Mouse (Mus musculus) limb, embryonic 15.5 days (tissue): ENCODE results near the gene 5730596B20Rik. TPM values are rescaled to one million over a fixed set of nuclear protein-coding genes. Genes with fewer than 3 reads are reported as not detected.

Experiments used
- ATAC-seq: fragments of 200-750 bp; cut with Nextera tagmentation; 2 replicates; pipeline ENCODE4 v1.8.0; 2017; ENCODE audit warnings: low read depth, moderate TSS enrichment; ENCODE audit not compliant: insufficient number of reproducible peaks, low FRiP score, low TSS enrichment
- H3K27ac ChIP-seq: fragments of 300-500 bp; sonication (generic); 2 replicates; pipeline ENCODE4 v1.5.1; 2015; ENCODE audit warnings: moderate library complexity, mild to moderate bottlenecking, inconsistent platforms
- H3K27me3 ChIP-seq: fragments of 300-500 bp; sonication (generic); 2 replicates; pipeline ENCODE4 v1.6.1; 2015; ENCODE audit warnings: inconsistent platforms
- H3K36me3 ChIP-seq: fragments of 300-500 bp; sonication (generic); 2 replicates; pipeline ENCODE4 v1.6.1; 2015; ENCODE audit warnings: inconsistent platforms
- H3K4me1 ChIP-seq: fragments of 300-500 bp; sonication (generic); 2 replicates; pipeline ENCODE4 v1.6.1; 2015; ENCODE audit warnings: inconsistent platforms
- H3K4me2 ChIP-seq: fragments of 300-500 bp; sonication (generic); 2 replicates; pipeline ENCODE4 v1.6.1; 2015; ENCODE audit warnings: mild to moderate bottlenecking, inconsistent platforms
- H3K4me3 ChIP-seq: fragments of 300-500 bp; sonication (generic); 2 replicates; pipeline ENCODE4 v1.5.1; 2015; ENCODE audit warnings: mild to moderate bottlenecking, inconsistent platforms
- H3K9ac ChIP-seq: fragments of 300-500 bp; sonication (generic); 2 replicates; pipeline ENCODE4 v1.6.1; 2015; ENCODE audit warnings: inconsistent platforms
- H3K9me3 ChIP-seq: fragments of 300-500 bp; sonication (generic); 2 replicates; pipeline ENCODE4 v1.6.1; 2016; ENCODE audit warnings: inconsistent platforms
- WGBS: fragments of 180-500 bp; shearing (Covaris S2); methylation state at CpG from one replicate; pipeline ENCODE4 v1.1.7; 2015; 5-methylcytosine and 5-hydroxymethylcytosine counted together
- polyA plus RNA-seq: library from polyadenylated mRNA; unstranded; fragments of >200 nt; fragmentation: Nextera tagmentation; extraction: Ambion mirVana; gene quantifications from 2 replicates; pipeline ENCODE4 v1.2.1, GENCODE M21; 2015

The 5730596B20Rik gene
- polyA plus RNA-seq, 1 experiment from 2014 or later = 0.26 TPM

GRCm38 (mm10) chr6:52170898-52171223, 6.4 kb upstream of the 5730596B20Rik start:
- ATAC-seq = no peak
- WGBS = 57% methylated on average over 5 of the region's 5 CpGs
- Histone ChIP-seq H3K4me3 (no peak overlapping the region), H3K36me3 (peaks cover 5% of the 10 kb centered on the region; the same call in 1 of the 2 replicates), H3K4me1 (peaks cover 36% of the 10 kb centered on the region), H3K4me2 (no peak overlapping the region), H3K27ac (peak overlapping the region; percentile 47; the same call in 1 of the 2 replicates), H3K9me3 (no peaks in the 10 kb centered on the region), H3K9ac (no peak overlapping the region), H3K27me3 (peaks cover 78% of the 10 kb centered on the region)

- H3K36me3 ChIP-seq = peaks cover 5% of the 10 kb centered on the region; the same call in 1 of the 2 replicates
- H3K27ac ChIP-seq = 0 out of 2 replicates have a peak overlapping the region, but pooled peaks have one; percentile 2
- peaks cover 75% of the 10 kb centered on the region for H3K27me3 ChIP-seq
- no peak for ATAC-seq
- H3K9ac ChIP-seq = no peak overlapping the region
- no peak overlapping the region for H3K4me2 ChIP-seq
- no peaks in the 10 kb centered on the region for H3K9me3 ChIP-seq
- WGBS = 32% methylated on average over 4 of the region's 4 CpGs
- no peak overlapping the region for H3K4me3 ChIP-seq
- H3K4me1 ChIP-seq = peaks cover 39% of the 10 kb centered on the region
These were observed 6.0 kb upstream of the 5730596B20Rik start for GRCm38 (mm10) chr6:52171331-52171730.

GRCm38 (mm10) chr6:52171938-52172337, 5.4 kb upstream of the 5730596B20Rik start:
- no peaks in the 10 kb centered on the region for H3K9me3 ChIP-seq
- peak overlapping the region; percentile 38; the same call in 1 of the 2 replicates for H3K4me3 ChIP-seq
- no peak; the same call in 1 of the 2 replicates for ATAC-seq
- 35% methylated on average over 7 of the region's 7 CpGs for WGBS
- peaks cover 46% of the 10 kb centered on the region for H3K4me1 ChIP-seq
- peak overlapping the region; percentile 47; the same call in 1 of the 2 replicates for H3K27ac ChIP-seq
- H3K36me3 ChIP-seq = peaks cover 5% of the 10 kb centered on the region; the same call in 1 of the 2 replicates
- H3K9ac ChIP-seq = no peak overlapping the region
- H3K27me3 ChIP-seq = peaks cover 75% of the 10 kb centered on the region
- H3K4me2 ChIP-seq = peak overlapping the region; percentile 64

- Histone ChIP-seq H3K4me1 (peaks cover 51% of the 10 kb centered on the region), H3K9ac (no peak overlapping the region), H3K36me3 (peaks cover 5% of the 10 kb centered on the region; the same call in 1 of the 2 replicates), H3K4me2 (peak overlapping the region; percentile 64), H3K9me3 (no peaks in the 10 kb centered on the region), H3K4me3 (peak overlapping the region; percentile 38), H3K27ac (peak overlapping the region; percentile 59; the same call in 1 of the 2 replicates), H3K27me3 (peaks cover 77% of the 10 kb centered on the region)
- ATAC-seq = peak; percentile 71
- 4% methylated on average over 35 of the region's 35 CpGs for WGBS
These were observed 4.8 kb upstream of the 5730596B20Rik start for GRCm38 (mm10) chr6:52172501-52172900.

DNA sequence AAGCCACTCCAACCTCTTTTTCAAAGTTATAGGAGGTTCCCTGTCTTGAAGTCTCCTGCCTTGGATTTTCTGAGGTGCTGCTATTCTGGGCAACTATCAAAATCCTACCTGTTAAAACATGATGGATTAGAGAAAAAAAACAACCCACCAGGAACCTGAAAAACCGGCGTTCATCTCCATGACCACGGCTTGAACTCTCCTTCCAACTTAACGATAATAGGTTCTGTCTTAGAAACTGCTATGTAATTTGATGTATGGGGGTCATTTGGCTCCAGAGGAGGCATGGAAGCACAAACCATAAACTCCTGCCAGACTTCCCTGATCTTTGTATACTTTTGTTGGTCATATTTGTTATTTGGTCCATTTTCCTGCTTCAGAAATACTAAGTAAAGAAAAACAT, 3.6 kb upstream of the 5730596B20Rik start:
- Histone ChIP-seq H3K36me3 (peaks cover 5% of the 10 kb centered on the region; the same call in 1 of the 2 replicates), H3K27me3 (peaks cover 73% of the 10 kb centered on the region), H3K4me1 (peaks cover 52% of the 10 kb centered on the region), H3K9ac (no peak overlapping the region), H3K4me2 (no peak overlapping the region), H3K4me3 (no peak overlapping the region), H3K27ac (no peak overlapping the region), H3K9me3 (no peaks in the 10 kb centered on the region)
- 28% methylated on average over 4 of the region's 4 CpGs for WGBS
- no peak for ATAC-seq

GRCm38 (mm10) chr6:52174968-52175751, 2.1 kb upstream of the 5730596B20Rik start:
- Histone ChIP-seq H3K27me3 (peaks cover 78% of the 10 kb centered on the region), H3K4me3 (peak overlapping the region; percentile 39), H3K9me3 (no peaks in the 10 kb centered on the region), H3K27ac (peak overlapping the region; percentile 38; the same call in 1 of the 2 replicates), H3K4me2 (peak overlapping the region; percentile 53), H3K36me3 (0 out of 2 replicates have a peak, but pooled peaks cover under 1% of the 10 kb centered on the region), H3K9ac (peak overlapping the region; percentile 27; the same call in 1 of the 2 replicates), H3K4me1 (peaks cover 54% of the 10 kb centered on the region)
- no peak for ATAC-seq
- WGBS = 15% methylated on average over 40 of the region's 41 CpGs

DNA sequence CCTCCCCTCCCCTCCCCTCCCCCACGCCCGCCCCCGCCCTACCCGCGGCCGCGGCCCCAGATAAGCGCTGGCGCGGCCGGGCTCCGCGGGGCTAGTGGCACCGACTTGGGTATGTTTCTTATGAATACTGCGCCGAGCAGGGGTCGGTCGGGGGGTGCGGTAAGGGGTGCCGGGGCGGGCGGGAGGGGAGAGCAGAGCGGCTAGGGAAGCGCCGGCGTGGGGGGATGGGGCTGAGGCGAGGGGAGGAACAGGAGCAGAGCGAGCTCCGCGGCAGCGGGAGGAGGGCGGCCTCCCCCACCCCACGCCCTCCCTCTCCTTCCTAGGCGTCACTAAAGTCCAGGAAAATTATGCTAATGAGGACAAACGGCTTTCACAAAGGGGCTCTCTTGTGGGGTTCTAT, 1.4 kb upstream of the 5730596B20Rik start:
- ATAC-seq = no peak
- WGBS = 1% methylated on average over 18 of the region's 35 CpGs
- Histone ChIP-seq H3K27ac (0 out of 2 replicates have a peak overlapping the region, but pooled peaks have one; percentile 38), H3K4me2 (peak overlapping the region; percentile 53), H3K9me3 (no peaks in the 10 kb centered on the region), H3K27me3 (peaks cover 78% of the 10 kb centered on the region), H3K4me3 (peak overlapping the region; percentile 39), H3K36me3 (no peaks in the 10 kb centered on the region), H3K9ac (peak overlapping the region; percentile 27; the same call in 1 of the 2 replicates), H3K4me1 (peaks cover 50% of the 10 kb centered on the region)

- Histone ChIP-seq H3K4me3 (peak overlapping the region; percentile 39), H3K36me3 (no peaks in the 10 kb centered on the region), H3K9ac (no peak overlapping the region), H3K27me3 (peaks cover 78% of the 10 kb centered on the region), H3K9me3 (no peaks in the 10 kb centered on the region), H3K27ac (no peak overlapping the region), H3K4me1 (peaks cover 50% of the 10 kb centered on the region), H3K4me2 (peak overlapping the region; percentile 53)
- 18% methylated on average over 6 of the region's 6 CpGs for WGBS
- ATAC-seq = no peak
These were observed 907 bp upstream of the 5730596B20Rik start for GRCm38 (mm10) chr6:52176391-52176790.

DNA sequence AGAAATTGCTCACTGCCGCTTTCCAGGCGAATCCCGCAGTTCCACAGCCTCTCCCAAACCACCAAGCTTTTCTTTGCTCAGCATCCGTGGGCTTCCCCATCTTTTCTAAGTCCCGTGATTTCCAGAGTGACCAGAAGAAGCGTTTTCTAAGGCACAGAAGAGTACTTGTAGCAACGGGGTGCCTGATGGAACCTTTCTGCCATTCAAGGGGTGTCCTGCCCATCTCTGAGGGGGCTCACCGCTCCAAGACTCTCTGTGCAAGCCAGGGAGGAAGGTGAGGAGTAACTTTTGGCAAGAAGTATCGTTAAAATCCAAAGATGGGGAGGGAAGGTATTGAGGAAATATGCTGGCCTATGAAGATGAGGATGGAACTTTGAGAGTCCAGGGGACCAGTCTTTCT, 508 bp downstream of the 5730596B20Rik start:
- ATAC-seq = no peak
- Histone ChIP-seq H3K9me3 (no peaks in the 10 kb centered on the region), H3K27me3 (peaks cover 72% of the 10 kb centered on the region), H3K27ac (no peak overlapping the region), H3K4me2 (no peak overlapping the region), H3K36me3 (no peaks in the 10 kb centered on the region), H3K4me1 (peaks cover 37% of the 10 kb centered on the region), H3K9ac (no peak overlapping the region), H3K4me3 (no peak overlapping the region; the same call in 1 of the 2 replicates)
- 40% methylated on average over 9 of the region's 9 CpGs for WGBS

DNA sequence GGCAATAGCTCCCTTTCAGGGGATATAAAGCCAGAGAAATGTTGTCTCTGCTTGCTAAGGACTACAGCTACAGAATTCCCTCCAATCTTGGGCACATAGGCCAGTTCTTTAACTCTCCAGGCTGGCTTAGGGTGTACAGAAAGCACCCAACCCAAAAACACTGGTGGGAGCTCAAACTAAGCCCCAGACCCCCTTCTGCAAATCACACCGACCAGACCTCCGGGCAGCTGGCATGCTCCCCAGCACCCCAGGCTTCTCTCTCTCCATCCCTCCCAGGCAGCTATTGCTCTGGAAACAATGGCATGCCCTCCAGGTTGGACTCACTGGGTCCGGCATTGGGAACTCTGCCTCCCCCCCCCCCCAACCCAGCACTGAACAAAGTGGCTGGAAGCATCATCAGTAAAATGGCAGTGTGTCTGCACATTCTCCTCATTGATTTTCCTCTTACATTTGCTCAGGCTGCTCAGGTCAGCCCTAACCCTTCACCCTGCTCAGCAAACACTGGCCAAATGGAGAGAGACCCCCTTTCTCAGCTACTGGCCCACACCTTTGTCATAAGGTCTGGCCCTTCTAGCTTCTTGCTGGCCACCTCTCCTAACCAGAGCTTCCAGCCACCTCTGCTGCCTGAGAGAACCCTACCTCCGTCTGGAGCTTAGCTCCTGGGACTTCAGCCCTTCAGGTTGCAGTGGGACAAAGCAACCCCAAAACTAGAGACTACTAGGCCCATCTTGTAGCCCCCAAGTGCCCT, 1.8 kb downstream of the 5730596B20Rik start:
- Histone ChIP-seq H3K9me3 (no peaks in the 10 kb centered on the region), H3K4me1 (peaks cover 41% of the 10 kb centered on the region), H3K27me3 (peaks cover 69% of the 10 kb centered on the region), H3K9ac (no peak overlapping the region), H3K27ac (no peak overlapping the region), H3K4me2 (no peak overlapping the region), H3K36me3 (no peaks in the 10 kb centered on the region), H3K4me3 (no peak overlapping the region)
- 31% methylated on average over 4 of the region's 4 CpGs for WGBS
- ATAC-seq = no peak

- WGBS = 52% methylated on average over 10 of the region's 10 CpGs
- Histone ChIP-seq H3K9ac (no peak overlapping the region), H3K4me2 (no peak overlapping the region), H3K4me1 (peaks cover 47% of the 10 kb centered on the region), H3K27ac (no peak overlapping the region), H3K9me3 (no peaks in the 10 kb centered on the region), H3K36me3 (no peaks in the 10 kb centered on the region), H3K27me3 (peaks cover 74% of the 10 kb centered on the region), H3K4me3 (no peak overlapping the region)
- no peak for ATAC-seq
These were observed 2.4 kb downstream of the 5730596B20Rik start for GRCm38 (mm10) chr6:52179690-52180089.
